Mouse (Mus musculus) left cerebral cortex, adult 8-10 months (tissue): ENCODE results near the gene Panx2. TPM values are rescaled to one million over a fixed set of nuclear protein-coding genes. Genes with fewer than 3 reads are reported as not detected.

Experiments
- DNase-seq, 2 experiments: peaks; one replicate each; pipeline ENCODE4 v3.0.0; 2022; ENCODE audit warnings: low spot score in 2 of 2
- total RNA-seq, 4 experiments: library from RNA; stranded (reverse); gene quantifications; 2 replicates each; pipeline ENCODE4 v1.2.4; 2022

The Panx2 gene
- total RNA-seq, result 100 to 1,000 TPM; 108 to 121 (median 111) TPM

GRCm38 (mm10) chr15:89059161-89059931, at the start of gene Panx2:
TSS of gene Panx2 (plus strand) at chr15:89059734.
- peak in 1 of 2 experiments; percentile 46 for DNase-seq

DNA sequence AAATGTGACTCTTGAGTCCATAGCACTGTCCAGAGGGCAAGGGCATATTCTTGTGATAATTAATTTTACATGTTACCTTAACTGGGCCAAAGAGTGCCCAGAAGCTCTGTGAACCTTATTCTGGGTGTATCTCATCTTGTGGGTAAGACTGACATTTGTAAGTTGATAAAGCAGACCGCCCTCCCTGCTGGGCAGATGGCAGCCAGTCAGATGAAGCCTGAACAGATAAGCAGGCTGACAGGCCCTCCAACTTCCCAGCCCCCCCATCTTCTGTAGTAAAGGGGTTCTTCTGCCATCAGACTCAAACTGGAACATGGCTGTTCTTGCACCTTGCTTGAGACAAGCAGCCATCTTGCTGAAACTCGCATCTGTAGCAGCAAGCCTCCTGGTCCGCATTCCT, 42.8 kb upstream of the Panx2 start:
- DNase-seq, result no peak

DNA sequence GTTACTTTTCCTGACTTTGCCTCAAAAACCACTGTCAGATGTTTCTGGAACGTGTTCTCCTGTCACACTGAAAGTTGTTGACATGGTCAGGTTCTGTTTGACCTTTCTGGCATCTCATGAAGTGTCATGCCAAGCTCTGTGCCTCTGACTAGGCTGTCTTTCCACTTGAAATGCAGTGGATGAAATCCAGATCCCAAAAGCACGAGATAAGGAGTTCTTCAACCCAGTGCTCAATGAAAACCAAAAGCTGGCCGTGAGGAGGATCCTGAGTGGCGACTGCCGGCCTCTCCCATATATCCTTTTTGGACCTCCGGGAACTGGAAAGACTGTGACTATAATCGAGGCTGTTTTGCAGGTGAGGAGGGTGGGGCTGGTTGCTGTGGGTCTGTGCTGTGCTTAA, 39.4 kb upstream of the Panx2 start:
- no peak for DNase-seq

DNA sequence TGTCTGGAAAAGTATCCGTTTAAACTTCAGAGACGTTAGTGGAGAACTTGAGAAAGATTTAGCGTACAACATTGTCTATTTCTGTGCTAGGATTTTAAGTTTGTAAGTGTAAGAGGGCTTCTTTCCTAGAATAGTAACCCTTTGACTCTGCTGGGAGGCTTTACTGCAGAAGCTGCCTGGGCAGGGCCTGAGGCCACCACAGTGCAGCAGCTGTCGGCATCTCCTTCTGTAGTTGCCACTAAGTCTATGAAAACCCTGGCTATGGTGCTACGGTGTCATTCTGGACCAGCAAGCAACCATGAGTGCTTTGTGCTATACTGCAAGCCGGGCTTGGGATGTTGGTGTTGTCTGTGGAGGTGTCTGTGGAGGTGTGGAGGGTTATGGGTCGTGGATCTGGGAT, 39.0 kb upstream of the Panx2 start:
- no peak for DNase-seq

GRCm38 (mm10) chr15:89044381-89044780, 15.2 kb upstream of the Panx2 start:
- no peak for DNase-seq

GRCm38 (mm10) chr15:89046356-89046755, 13.2 kb upstream of the Panx2 start:
- no peak for DNase-seq

DNA sequence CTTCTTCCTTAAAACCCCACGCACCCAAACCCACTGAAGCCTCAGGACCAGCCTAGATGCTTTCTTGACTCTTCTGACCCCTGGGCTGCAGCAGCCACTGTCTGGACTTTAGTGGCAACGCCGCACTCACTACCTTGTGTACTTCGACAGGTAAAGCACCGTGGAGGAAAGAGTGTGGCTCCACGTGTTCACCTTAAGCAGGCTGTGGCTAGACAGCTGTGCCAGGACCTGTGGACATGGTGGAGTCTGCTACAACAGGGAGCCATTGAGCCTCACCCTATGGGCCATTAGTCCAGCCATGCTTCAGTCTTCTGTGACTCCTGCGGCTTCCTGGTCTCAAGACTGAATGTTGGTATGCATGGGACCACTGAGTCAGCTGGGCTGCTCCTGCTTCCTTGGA, 4.9 kb upstream of the Panx2 start:
- no peak for DNase-seq

DNA sequence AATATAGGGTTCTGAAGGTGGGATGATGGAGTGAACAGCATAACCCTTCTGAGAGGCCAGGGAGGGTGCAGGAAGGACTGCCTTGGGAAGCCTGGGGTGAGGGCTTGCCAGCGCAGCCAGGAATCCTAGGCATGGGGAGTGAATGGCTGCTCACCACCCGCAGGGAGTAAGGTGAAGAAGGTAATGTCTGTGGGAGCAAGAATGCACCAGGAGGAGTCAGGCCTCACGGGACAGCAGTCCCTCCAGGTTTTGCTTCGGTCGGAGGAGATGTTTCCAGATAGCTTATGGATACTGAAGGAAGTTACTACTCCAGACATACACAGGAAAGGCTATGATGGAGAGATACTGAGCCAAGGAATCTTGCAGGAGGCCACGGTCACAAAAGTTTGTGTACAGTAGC, 798 bp upstream of the Panx2 start:
- peak in 1 of 2 experiments; percentile 4 for DNase-seq

DNA sequence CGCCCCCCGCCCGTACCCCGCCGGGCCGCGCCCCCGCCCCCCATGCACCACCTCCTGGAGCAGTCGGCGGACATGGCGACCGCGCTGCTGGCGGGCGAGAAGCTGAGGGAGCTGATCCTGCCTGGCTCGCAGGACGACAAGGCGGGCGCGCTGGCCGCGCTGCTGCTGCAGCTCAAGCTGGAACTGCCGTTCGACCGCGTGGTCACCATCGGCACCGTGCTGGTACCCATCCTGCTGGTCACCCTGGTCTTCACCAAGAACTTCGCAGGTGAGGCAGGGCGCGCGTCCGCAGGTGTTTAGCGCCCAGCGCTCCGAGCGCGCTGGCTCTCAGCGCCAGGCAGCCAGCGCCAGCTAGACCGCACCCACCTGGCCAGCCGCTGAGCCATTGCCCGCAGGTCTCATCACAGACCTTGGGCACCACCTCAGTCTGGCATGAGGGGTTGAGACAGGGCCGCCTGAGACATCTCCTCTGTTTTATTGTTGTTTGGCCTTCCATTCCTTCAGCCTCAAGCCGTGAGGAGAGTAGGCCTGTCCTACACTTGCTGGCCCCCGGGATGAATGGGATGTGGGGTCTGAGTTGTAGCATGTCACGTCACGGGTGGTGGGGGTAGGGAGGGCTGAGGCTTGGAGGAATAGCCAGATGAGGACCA, 623 bp downstream of the Panx2 start:
- DNase-seq, result peak in 1 of 2 experiments; percentile 26

GRCm38 (mm10) chr15:89060811-89061460, 1.4 kb downstream of the Panx2 start:
- DNase-seq, result peak in 1 of 2 experiments; percentile 18

DNA sequence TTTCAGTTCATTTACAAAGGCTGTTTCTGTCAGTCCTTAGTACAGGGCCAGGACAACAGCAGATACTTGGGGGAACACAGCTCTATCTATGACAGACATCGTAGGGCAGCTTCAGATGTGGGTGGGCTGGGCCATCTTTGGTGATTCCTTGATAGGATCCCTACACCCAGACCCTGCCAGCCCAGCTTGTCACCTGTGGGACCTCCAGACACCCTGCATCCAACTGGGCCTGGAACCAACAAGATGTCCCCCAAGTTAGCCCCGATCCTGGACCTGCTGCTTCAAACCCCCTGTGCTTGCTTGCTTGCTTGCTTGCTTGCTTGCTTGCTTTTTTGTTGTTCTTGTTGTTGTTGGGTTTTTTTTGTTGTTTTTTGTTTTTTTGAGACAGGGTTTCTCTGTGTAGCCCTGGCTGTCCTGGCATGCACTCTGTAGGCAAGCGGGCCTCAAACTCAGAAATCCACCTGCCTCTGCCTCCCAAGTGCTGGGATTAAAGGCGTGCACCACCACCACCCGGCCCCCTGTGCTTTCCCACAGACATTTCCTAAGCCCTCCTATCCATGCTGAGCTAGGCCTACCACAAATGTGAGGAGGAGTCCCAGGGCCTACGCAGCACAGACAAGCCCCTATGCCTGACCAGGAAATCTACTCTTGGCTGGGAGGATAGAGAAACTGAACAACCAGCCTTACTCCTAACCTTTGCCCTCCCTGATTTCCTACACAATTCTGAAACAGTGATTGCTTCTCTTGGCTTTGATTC, 2.4 kb downstream of the Panx2 start:
- DNase-seq, result peak in 1 of 2 experiments; percentile 4

- no peak for DNase-seq
These were observed 3.0 kb downstream of the Panx2 start for GRCm38 (mm10) chr15:89062518-89062910.

- peak in 1 of 2 experiments; percentile 7 for DNase-seq
These were observed 3.5 kb downstream of the Panx2 start for GRCm38 (mm10) chr15:89063001-89063400.

GRCm38 (mm10) chr15:89063536-89063935, 4.0 kb downstream of the Panx2 start:
- peak; percentile 14 to 81 for DNase-seq

DNA sequence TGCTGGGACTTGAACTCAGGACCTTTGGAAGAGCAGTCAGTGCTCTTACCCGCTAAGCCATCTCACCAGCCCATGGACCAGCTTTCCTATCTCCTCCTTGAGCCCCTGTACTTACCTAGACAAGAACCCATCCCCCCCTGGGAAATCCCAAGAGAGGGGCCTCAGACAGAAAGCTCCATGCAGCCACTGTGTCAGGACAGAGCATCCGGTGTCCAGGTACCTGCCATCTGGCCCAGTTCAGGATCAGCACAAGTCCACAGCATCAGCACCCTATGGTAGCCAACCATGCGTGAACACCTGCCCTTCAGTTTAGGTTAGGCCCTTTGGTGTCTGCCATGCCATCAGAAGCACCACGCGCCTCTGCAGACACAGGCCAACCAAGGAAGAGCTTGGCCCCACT, 5.4 kb downstream of the Panx2 start:
- DNase-seq, result peak in 1 of 2 experiments; percentile 10

DNA sequence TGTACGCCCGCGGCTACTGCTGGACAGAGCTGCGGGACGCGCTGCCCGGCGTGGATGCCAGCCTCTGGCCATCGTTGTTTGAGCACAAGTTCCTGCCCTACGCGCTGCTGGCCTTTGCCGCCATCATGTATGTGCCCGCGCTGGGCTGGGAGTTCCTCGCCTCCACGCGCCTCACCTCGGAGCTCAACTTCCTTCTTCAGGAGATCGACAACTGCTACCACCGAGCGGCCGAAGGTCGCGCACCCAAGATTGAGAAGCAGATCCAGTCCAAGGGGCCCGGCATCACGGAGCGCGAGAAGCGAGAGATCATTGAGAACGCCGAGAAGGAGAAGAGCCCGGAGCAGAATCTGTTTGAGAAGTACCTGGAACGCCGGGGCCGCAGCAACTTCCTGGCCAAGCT, 8.1 kb downstream of the Panx2 start:
- peak in 1 of 2 experiments; percentile 12 for DNase-seq

GRCm38 (mm10) chr15:89068226-89068625, 8.7 kb downstream of the Panx2 start:
- DNase-seq, result peak in 1 of 2 experiments; percentile 6

DNA sequence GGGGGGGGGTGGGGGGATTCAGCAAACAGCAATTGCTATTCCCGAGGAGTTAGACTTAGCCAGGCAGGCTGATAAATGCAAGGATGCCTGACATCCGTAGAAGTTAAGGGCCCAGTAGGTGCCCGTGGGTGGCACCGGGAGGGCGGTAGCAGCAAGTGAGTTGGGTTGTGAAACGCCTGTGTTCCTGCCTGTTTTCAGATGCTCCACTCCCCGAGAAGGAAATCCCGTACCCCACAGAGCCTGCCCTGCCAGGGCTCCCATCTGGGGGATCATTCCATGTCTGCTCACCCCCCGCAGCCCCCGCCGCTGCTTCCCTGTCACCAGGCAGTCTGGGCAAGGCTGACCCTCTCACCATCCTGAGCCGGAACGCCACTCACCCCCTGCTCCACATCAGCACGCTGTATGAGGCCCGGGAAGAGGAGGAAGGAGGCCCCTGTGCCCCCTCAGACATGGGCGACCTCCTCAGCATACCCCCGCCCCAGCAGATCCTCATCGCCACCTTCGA, 9.9 kb downstream of the Panx2 start:
- no peak for DNase-seq

- DNase-seq, result no peak
These were observed 11.1 kb downstream of the Panx2 start for GRCm38 (mm10) chr15:89070606-89071005.

DNA sequence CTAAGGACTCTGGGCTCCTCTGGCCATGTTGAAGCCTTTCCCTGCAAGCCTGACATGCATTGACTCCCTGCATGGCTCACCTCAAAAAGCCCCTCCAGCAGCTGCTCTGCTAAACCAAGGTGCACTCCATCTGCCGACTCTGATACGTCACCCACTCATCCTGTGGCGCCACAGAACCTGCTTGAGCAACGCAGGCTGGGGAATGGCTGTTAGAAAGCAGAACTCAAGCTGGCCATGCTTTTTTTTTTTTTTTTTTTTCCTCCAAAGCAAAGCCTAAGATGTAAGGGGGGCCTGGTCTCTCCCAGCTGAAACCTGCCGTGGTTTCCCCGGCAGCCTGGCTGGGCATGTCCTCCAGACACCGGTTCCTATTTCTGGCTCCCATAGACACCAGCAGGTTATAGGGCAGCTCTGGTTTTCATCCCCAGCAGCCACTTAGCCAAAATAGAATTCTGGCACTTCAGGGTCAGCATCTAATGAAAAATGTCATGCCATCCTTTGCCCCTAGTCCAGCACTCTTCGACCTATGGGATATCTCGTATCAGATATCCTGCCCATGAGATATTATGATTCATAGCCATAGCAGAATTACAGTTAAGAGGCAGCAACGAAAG, 14.6 kb downstream of the Panx2 start:
- no peak for DNase-seq
